Mouse (Mus musculus): Measurements from ENCODE around the gene Jag1. TPM values are rescaled to one million over a fixed set of nuclear protein-coding genes. Genes with fewer than 3 reads are reported as not detected.

Jag1 gene
- polyA plus RNA-seq, 1 experiment from 2014 or later: 18.4 TPM

GRCm38 (mm10) chr2:137114248-137115096 is 2.0 kb downstream of the Jag1 start:
- Histone ChIP-seq H3K9me3 (no peaks in the 10 kb centered on the region), H3K27me3 (replicated peaks; ENCODE audit: low read depth, poor library complexity, severe bottlenecking) (peaks cover 12% of the 10 kb centered on the region), H3K4me3 (peak overlapping the region; percentile 82), H3K4me1 (peaks cover 77% of the 10 kb centered on the region), H3K27ac (replicated peaks) (peak overlapping the region; percentile 97), H3K36me3 (replicated peaks) (peaks cover 3% of the 10 kb centered on the region; the same call in 1 of the 2 replicates)
- under 1% methylated on average over 51 of the region's 51 CpGs for WGBS
- DNase-seq (ENCODE audit: low spot score): peak; percentile 85

- Histone ChIP-seq H3K4me1 (peaks cover 87% of the 10 kb centered on the region), H3K27ac (replicated peaks) (peak overlapping the region; percentile 97), H3K9me3 (no peaks in the 10 kb centered on the region), H3K36me3 (replicated peaks) (peaks cover 4% of the 10 kb centered on the region; the same call in 1 of the 2 replicates), H3K27me3 (replicated peaks; ENCODE audit: low read depth, poor library complexity, severe bottlenecking) (peaks cover 2% of the 10 kb centered on the region), H3K4me3 (peak overlapping the region; percentile 82)
- 6% methylated on average over 12 of the region's 12 CpGs for WGBS
- DNase-seq (ENCODE audit: low spot score): peak; percentile 52
Measured at GRCm38 (mm10) chr2:137113288-137114061, 3.0 kb downstream of the Jag1 start.

- H3K4me1 ChIP-seq: peaks cover 88% of the 10 kb centered on the region
- H3K27ac ChIP-seq (replicated peaks): peak overlapping the region; percentile 73
- H3K36me3 ChIP-seq (replicated peaks): peaks cover 19% of the 10 kb centered on the region
- peak; percentile 18 for DNase-seq (ENCODE audit: low spot score)
- no peaks in the 10 kb centered on the region; the same call in 1 of the 2 replicates for H3K27me3 ChIP-seq (replicated peaks; ENCODE audit: low read depth, poor library complexity, severe bottlenecking)
- H3K4me3 ChIP-seq: no peak overlapping the region
- no peaks in the 10 kb centered on the region for H3K9me3 ChIP-seq
- 28% methylated on average over 4 of the region's 4 CpGs for WGBS
Measured at GRCm38 (mm10) chr2:137110214-137110898, 6.1 kb downstream of the Jag1 start.

GRCm38 (mm10) chr2:137109321-137110213 is 6.9 kb downstream of the Jag1 start:
- H3K36me3 ChIP-seq (replicated peaks): peaks cover 27% of the 10 kb centered on the region
- no peaks in the 10 kb centered on the region; the same call in 1 of the 2 replicates for H3K27me3 ChIP-seq (replicated peaks; ENCODE audit: low read depth, poor library complexity, severe bottlenecking)
- peak overlapping the region; percentile 73 for H3K27ac ChIP-seq (replicated peaks)
- H3K4me3 ChIP-seq: peak overlapping the region; percentile 26; the same call in 1 of the 2 replicates
- WGBS: 38% methylated on average over 15 of the region's 15 CpGs
- H3K9me3 ChIP-seq: no peaks in the 10 kb centered on the region
- DNase-seq (ENCODE audit: low spot score): peak; percentile 30
- H3K4me1 ChIP-seq: peaks cover 80% of the 10 kb centered on the region

GRCm38 (mm10) chr2:137107946-137108345 is 8.5 kb downstream of the Jag1 start:
- Histone ChIP-seq H3K27me3 (replicated peaks; ENCODE audit: low read depth, poor library complexity, severe bottlenecking) (no peaks in the 10 kb centered on the region; the same call in 1 of the 2 replicates), H3K36me3 (replicated peaks) (peaks cover 43% of the 10 kb centered on the region), H3K9me3 (no peaks in the 10 kb centered on the region), H3K4me3 (no peak overlapping the region), H3K27ac (replicated peaks) (peak overlapping the region; percentile 72), H3K4me1 (peaks cover 64% of the 10 kb centered on the region)
- DNase-seq (ENCODE audit: low spot score): peak; percentile 7
- 72% methylated on average over 8 of the region's 8 CpGs for WGBS

GRCm38 (mm10) chr2:137107203-137107602 is 9.2 kb downstream of the Jag1 start:
- Histone ChIP-seq H3K27ac (replicated peaks) (peak overlapping the region; percentile 72), H3K4me3 (no peak overlapping the region), H3K36me3 (replicated peaks) (peaks cover 47% of the 10 kb centered on the region), H3K9me3 (no peaks in the 10 kb centered on the region), H3K4me1 (peaks cover 56% of the 10 kb centered on the region), H3K27me3 (replicated peaks; ENCODE audit: low read depth, poor library complexity, severe bottlenecking) (no peaks in the 10 kb centered on the region; the same call in 1 of the 2 replicates)
- 50% methylated on average over 4 of the region's 4 CpGs for WGBS
- DNase-seq (ENCODE audit: low spot score): peak; percentile 8

GRCm38 (mm10) chr2:137101074-137101473 is 15.4 kb downstream of the Jag1 start:
- 41% methylated on average over 5 of the region's 5 CpGs for WGBS
- Histone ChIP-seq H3K4me1 (peaks cover 56% of the 10 kb centered on the region), H3K27ac (replicated peaks) (no peak overlapping the region; the same call in 1 of the 2 replicates), H3K27me3 (replicated peaks; ENCODE audit: low read depth, poor library complexity, severe bottlenecking) (no peaks in the 10 kb centered on the region; the same call in 1 of the 2 replicates), H3K9me3 (no peaks in the 10 kb centered on the region), H3K36me3 (replicated peaks) (peaks cover 73% of the 10 kb centered on the region), H3K4me3 (no peak overlapping the region)
- DNase-seq (ENCODE audit: low spot score): no peak

- Histone ChIP-seq H3K9me3 (no peaks in the 10 kb centered on the region), H3K27me3 (replicated peaks; ENCODE audit: low read depth, poor library complexity, severe bottlenecking) (peaks cover 3% of the 10 kb centered on the region; the same call in 1 of the 2 replicates), H3K4me1 (peaks cover 73% of the 10 kb centered on the region), H3K27ac (replicated peaks) (peak overlapping the region; percentile 22; the same call in 1 of the 2 replicates), H3K4me3 (no peak overlapping the region), H3K36me3 (replicated peaks) (peaks cover 69% of the 10 kb centered on the region)
- DNase-seq (ENCODE audit: low spot score): no peak
- 19% methylated on average over 6 of the region's 6 CpGs for WGBS
Measured at GRCm38 (mm10) chr2:137099211-137099734, 17.2 kb downstream of the Jag1 start.

GRCm38 (mm10) chr2:137098269-137099035 is 18.0 kb downstream of the Jag1 start:
- Histone ChIP-seq H3K4me3 (no peak overlapping the region), H3K27me3 (replicated peaks; ENCODE audit: low read depth, poor library complexity, severe bottlenecking) (peaks cover 11% of the 10 kb centered on the region; the same call in 1 of the 2 replicates), H3K9me3 (no peaks in the 10 kb centered on the region), H3K27ac (replicated peaks) (peak overlapping the region; percentile 22; the same call in 1 of the 2 replicates), H3K4me1 (peaks cover 80% of the 10 kb centered on the region), H3K36me3 (replicated peaks) (peaks cover 69% of the 10 kb centered on the region)
- DNase-seq (ENCODE audit: low spot score): no peak
- WGBS: 29% methylated on average over 11 of the region's 11 CpGs

GRCm38 (mm10) chr2:137096981-137097460 is 19.4 kb downstream of the Jag1 start:
- Histone ChIP-seq H3K36me3 (replicated peaks) (peaks cover 70% of the 10 kb centered on the region), H3K9me3 (no peaks in the 10 kb centered on the region), H3K4me1 (peaks cover 94% of the 10 kb centered on the region), H3K27ac (replicated peaks) (peak overlapping the region; percentile 59; the same call in 1 of the 2 replicates), H3K27me3 (replicated peaks; ENCODE audit: low read depth, poor library complexity, severe bottlenecking) (peaks cover 11% of the 10 kb centered on the region; the same call in 1 of the 2 replicates), H3K4me3 (no peak overlapping the region)
- peak; percentile 38 for DNase-seq (ENCODE audit: low spot score)
- 10% methylated on average over 5 of the region's 5 CpGs for WGBS

Data from embryonic facial prominence, embryonic 10.5 days (tissue).